Mouse (Mus musculus) brain, adult 2 months (tissue): Measurements from ENCODE around the gene Pax9.

Experiments
- DNase-seq: peaks from one replicate; pipeline ENCODE4 v3.0.0; 2011; ENCODE audit warnings: low read depth, low spot score

The Pax9 gene

DNA sequence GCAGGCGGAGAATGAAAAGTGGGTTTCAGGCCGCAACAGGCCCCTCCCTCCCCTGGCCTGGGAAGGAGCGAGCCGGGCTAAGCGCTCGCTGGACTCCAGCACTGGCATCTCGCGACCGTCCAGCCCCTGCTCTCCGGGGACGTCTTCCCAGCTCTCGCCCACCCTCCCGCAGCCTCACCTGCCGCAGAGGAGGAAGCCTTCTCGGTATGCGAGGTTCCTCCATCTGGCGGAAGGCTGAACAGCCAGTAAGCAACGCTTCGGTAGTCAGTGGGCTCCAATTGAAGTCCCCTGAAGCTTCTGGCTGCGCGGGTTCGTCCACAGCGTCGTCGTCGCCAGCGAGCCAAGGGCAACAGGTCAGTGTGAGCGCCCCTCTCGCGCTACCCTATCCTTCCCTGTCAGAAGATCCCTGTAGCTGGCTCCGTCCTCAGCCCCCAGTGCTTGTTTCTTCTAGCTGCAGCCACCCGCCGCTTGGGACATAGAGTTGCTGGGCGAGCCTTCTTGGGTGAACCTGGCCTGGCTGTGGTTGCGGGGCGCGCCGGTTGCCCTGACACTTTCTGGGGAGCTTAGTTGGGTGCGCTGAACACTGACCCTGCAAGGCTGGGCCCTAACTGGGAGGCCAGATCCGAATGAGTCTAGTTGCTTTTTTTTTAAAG is at the start of gene Pax9:
Gene Pax9, plus strand, starts transcription at position 341 of the 653 bp plus-strand sequence.
- DNase-seq: no peak

GRCm38 (mm10) chr12:56669451-56670122 is 22.0 kb upstream of the Pax9 start:
- peak; percentile 5 for DNase-seq

DNA sequence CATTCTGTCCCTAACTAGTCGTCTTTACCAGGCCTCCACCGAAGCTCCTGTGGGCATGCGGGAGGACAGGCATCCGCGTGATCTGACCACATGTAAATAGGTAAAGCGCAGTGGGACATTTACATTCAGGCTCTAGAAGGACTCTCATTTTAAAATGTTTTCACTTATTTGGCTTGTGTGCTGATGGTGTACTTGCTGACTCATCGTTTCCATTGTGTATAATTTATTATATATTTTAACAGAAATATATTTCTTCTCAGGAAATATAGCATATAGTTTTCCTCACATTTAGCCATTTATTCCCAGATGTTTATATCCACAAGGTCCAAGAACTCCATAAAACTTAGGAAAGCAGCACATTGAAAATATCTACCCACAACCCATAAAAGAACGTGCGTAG is 20.8 kb upstream of the Pax9 start:
- DNase-seq: no peak

DNA sequence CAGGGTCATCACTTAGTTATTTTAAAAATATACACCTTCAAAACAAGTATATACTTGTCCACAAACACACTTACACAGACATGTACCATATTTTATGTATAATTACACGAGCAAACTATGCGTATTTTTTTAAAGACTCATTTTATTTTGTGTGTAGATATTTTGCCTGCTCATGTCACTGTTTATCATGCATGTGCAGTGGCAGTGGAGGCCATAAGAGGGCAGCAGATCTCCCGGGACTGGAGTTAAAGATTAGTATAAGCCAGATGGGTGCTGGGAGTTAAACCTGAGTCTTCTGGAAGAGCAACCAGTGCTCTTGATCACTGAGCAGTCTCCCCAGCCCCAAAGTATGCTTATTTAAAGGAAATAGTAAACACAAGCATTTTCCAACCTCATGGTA is 16.8 kb upstream of the Pax9 start:
- DNase-seq: no peak

GRCm38 (mm10) chr12:56677620-56678019 is 13.9 kb upstream of the Pax9 start:
- no peak for DNase-seq

DNA sequence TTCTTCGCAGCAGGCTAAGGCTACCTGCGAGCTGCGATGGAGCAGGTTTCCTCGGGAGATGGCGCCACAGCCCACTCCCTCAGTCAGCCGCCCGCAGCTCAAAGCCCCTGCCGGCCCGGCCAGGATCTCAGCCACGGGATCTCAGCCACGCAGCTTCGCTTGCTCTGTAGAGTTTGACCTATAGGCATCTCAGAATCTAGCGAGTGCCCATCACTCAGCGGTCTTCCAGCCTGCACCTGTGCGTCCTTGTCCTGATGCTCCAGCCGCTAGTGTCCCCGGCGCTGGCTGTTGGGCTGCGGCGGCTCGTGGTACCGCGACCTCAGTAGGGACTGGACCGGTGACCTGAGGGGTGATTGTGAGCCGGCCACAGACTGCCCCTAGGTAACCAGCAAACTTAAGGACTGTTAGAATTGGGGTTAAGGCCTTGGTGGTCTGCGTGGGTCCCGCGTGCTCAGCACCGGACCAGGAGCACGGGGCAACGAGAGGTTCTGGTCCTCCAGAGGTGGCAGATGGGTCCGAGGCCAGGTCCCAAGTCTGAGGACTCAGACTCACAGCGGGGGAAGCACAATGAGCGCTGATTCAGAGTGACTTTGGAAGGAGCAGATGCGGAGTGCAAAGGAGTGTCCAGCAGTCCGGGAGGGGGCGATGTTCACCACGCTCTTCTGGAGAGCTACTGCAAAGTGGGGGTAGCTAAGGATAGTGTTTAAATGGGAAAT is 10.3 kb upstream of the Pax9 start:
- DNase-seq: peak; percentile 14

- no peak for DNase-seq
Measured at GRCm38 (mm10) chr12:56687640-56688481, 3.7 kb upstream of the Pax9 start.

- no peak for DNase-seq
Measured at GRCm38 (mm10) chr12:56688482-56688840, 3.1 kb upstream of the Pax9 start.

DNA sequence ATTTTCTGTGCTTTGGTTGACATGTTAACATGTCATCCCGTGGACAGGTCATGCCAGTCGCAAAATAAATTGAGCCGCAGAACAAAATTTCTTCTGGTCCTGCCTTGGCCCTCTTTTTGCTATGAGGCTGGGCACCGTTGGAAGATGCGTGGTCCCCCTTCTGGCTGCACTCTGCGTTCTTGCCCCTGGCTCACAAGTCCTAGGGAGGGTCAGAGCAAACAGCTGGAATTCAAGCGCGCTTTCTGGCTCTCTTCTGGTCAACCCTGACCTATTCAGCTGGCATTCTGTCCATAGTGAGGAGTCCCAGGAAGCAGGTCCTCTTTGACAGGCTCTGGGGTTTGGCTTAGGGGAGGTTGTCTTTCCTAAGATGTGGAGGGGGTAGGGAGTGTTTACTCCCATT is 2.6 kb upstream of the Pax9 start:
- DNase-seq: no peak

DNA sequence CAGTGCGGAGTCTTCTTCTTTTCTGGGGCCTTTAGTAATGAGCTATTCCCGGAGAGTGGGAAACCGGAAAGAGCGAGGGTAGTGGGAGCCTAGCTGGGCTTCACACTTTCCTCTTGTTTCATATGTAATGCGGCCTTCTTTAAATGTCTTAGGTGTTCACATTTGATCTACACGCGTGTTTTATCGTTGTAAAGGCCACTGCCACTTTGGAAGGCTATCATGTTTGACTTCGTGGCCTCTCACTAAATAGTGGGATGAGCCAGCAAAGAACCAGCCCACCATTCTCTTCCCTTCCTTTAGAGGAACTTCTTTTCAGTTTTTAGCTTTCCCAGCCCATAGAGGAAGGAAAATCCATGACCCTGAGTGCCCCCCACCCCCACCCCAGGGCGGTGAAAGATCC is 2.2 kb upstream of the Pax9 start:
- DNase-seq: no peak

GRCm38 (mm10) chr12:56689736-56690135 is 1.8 kb upstream of the Pax9 start:
- DNase-seq: no peak

DNA sequence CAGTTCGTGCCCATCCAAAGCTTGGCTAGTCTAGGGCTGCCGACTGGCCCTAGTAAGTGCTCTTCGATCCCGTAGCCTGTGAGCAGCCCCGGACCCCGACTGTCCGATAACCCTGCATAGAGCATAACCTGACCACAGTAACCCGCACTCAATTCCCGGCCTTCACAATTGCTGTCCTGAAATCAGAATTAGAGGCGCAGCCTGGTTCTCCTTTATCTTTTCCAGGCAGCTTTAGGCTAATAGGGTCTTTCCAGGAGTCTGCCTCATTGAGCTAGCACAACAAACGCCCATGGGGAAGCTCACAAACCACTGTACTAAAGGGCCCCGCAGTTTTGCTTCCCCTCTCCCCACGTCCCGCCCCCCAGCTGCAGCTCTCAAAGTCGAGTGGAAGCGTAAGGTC is 1.2 kb upstream of the Pax9 start:
- no peak for DNase-seq

GRCm38 (mm10) chr12:56691001-56691400 is 566 bp upstream of the Pax9 start:
- no peak for DNase-seq

GRCm38 (mm10) chr12:56692536-56692935 is 969 bp downstream of the Pax9 start:
- no peak for DNase-seq

DNA sequence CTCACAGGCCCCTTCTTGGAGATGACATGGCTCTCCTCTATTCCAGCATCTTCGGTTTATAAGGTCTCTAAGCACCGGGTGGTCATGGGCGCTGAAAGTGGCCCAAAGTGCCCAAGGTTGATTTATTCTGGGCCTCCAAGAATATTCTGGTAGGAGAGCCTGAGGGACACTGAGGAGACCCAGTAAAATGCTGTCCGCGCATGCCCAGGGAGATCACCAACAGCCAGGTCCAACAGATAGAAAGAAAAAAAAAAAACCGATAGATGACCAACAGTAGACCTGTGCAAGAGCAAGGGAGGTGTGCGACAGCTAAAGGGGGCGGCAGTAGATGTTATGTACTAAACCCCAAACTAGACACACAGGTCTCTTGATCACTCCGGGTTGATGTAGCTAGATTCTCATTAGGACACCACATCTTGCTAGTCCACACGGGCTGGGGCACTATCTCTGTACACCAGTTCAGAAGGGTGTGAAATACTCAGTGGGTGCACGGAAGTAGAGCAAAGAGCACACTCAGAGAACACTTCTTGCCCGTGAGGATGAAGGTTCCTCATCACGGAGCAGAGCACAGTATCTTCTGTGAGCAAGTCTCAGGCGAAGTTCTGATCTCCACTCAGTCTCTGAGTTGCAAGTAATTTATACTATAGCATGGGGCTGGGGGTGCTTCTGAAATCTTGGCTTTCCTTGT is 2.0 kb downstream of the Pax9 start:
- no peak for DNase-seq

GRCm38 (mm10) chr12:56694361-56694760 is 2.8 kb downstream of the Pax9 start:
- no peak for DNase-seq

DNA sequence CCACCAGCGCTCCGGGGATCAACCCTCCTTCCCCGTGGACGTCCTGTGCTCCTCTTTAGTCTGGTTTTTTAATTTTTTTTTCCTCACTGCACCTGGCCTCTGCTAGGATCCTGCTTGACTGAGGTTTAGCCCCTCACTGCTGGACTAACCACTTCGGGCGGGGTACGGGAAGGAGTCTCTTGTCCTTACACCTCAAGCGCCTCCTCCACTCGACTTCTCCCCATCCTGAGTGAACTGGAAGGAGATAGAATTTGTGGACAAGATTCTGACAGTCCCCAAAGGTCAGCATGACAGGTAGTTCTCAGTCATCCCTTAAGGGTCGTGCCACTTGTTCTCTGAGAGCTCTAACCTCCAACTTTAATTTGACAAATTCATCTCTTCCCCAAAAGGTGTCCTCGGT is 3.4 kb downstream of the Pax9 start:
- DNase-seq: no peak

- DNase-seq: peak; percentile 31
Measured at GRCm38 (mm10) chr12:56695358-56696173, 4.0 kb downstream of the Pax9 start.

- DNase-seq: no peak
Measured at GRCm38 (mm10) chr12:56696174-56697010, 4.8 kb downstream of the Pax9 start.
